Mouse (Mus musculus) sigmoid colon, adult 10 weeks (tissue): ENCODE measurements around the gene Stk11. TPM values are rescaled to one million over a fixed set of nuclear protein-coding genes. Genes with fewer than 3 reads are reported as not detected.

ENCODE experiments used
- polyA plus RNA-seq: library from polyadenylated mRNA; stranded (reverse); fragments of 350-450 nt; fragmentation: Illumina TruSeq; extraction: RNeasy Lipid Tissue Mini Kit (QIAGEN cat#74804); gene quantifications from one replicate; pipeline ENCODE4 v1.2.3, GENCODE M21; 2014; ENCODE audit warnings: low read depth, low replicate concordance

The Stk11 gene
- 6.7 TPM for polyA plus RNA-seq

DNA sequence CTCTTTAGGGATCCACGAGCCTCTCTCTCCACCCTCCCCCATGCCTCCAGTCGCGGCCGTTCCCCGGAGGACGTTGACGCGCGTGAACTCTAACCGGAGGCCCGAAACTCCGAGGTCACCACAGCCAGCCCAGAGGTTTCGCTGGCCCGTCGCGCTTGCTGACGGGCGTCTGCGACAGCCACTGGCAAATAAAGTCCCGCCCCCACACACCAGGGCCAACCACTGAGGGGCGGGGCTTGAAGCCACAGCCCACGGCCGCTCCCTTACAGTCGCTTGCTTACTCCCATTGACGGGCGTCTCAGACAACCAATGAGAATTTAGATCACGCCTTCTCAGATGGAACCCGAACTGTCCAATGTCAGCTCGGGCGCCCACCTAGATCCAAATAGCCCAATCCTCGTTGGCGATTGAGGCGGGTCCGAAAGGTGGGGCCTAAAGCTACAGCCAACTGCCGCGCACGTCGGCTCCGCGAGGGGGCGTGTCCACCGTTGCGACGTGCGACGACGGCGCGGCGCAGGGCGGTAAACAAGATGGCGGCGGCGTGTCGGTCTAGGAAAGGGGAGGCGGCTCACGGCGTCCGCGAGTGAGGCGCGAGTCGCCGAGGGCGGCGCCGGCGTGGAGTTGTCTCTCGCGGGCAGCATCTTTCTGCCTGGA is at the start of gene Stk11:
Gene Stk11 (plus strand): TSS at position 514 of the 654 bp plus-strand sequence.

DNA sequence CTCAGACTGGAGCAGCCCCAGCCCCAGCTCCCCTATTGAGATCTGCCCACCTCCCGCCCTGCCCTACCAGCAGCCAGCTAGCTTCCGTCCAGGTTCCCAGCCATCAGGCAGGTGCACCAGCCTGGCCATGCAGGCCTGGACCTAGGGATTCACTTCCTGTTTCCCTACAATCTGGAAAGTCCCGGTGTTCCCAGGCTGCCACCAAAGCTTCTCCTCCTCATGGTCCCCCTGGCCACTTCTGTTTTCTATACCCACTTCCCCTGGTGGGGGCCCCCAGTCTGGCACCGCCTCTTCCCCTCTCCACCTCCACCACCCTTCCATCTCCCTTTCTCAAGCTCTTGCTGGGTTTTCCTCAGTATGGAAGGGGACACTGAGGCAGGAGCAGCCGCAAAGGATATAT is 10.1 kb upstream of the Stk11 start, which contains the start of gene Sbno2:
Gene Sbno2 (minus strand): TSS at position 112 of the 400 bp plus-strand sequence.

DNA sequence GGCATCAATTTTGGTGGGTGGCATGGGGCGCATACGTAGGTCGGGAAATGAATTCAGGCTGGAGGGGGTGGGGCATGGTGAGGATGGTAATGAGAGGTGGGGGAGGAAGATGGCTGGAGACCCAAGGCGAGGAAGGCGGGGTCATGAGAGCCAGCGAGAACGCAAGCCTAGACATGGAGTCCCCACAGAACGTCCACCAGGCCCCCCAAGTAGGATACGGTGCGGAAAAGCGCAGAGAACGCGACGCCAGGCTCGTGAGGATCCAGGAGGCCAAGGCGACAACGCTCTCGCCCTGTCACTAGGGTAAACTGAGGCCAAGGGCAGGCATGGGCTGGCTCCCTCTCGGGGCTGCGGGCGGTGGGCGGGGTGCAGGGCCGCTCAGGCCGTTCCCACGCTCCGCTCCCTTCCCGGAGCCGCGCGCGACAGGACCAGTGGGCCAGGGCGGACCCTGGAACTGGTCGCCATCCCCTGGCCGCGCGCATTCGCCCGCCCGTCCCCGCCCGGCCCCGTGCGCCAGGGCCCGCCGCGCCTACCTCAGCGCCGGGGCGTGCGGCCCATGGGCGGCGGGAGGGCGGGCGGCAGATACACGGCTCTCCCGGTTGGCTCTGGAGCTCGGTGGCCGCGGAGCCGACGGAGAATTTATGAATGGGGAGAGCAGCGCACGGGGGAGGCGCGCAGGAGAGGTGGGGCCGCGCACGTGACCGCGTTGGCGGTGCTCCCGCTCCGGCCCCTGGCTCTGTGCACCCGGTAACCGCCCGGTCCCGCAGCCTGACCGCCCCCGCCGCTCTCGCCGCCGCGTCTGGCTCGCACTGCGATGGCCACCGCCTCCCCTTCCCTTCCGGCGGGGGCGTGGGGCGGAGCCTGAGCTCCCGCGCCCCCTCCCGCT is 23.2 kb downstream of the Stk11 start, which contains the start of gene Atp5d:
Gene Atp5d (plus strand): TSS at position 80 of the 886 bp plus-strand sequence.

DNA sequence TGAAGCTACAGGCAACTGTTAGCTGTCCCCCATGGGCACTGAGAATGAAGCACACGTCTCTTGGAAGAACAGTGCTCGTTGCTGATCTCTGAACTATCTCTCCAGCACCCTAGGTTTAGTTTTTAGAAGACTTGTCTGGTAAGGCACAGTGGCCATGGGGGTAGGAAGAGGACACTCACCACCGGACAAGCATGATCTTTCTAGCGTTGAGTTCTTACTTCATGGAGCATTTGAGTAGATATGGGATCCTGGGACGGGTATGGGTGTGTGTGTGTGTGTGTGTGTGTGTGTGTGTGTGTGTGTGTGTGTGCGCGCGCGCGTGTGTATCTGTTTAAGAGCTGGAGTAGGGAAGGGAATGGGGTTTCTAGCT is 25.0 kb downstream of the Stk11 start, which contains the start of gene Cbarp:
Gene Cbarp (minus strand): TSS at position 170 of the 370 bp plus-strand sequence.

DNA sequence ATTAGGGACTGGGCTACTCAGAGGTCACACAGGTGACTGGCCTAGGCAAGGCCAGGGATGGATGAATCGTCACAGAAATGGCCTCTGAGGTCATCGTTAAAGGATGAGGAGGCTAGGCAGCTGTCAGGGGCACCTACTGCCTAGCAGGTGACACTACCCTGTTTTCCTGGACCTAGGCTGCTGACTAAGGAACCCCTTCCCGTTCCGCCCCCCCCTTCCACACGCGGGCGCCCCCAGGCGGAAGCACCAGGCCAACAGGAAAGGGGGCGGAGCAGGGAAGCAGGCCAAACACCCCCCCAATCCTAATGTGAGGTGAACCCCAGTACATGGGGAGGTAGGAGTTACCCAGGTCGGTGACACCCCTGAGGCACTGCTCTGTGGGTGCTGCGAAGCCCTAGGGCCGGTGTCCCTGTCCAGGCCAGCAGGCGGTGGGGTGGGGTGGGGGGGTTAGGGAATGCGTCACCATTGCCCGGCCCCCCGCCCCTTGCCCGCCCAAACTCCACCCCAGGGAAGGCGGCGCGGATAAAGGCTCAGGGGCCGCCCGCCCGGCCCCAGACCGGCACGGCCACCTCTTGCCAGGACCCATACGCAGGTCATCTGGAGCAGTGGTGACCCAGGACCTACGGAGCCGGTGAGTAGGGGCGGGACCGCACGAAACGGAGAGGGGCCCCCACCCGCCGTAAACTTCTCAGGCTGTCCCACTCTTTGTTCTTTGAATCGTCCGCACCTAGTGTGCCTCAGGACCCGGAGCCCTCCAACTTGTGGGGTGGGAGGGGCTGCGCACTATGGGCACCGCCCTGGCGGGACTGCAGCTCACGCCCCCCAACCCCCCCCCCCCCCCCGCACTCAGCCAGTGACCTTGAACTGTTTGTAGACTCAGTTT is 32.4 kb downstream of the Stk11 start, which contains the start of gene Midn:
Gene Midn (plus strand): TSS at position 554 of the 883 bp plus-strand sequence.

DNA sequence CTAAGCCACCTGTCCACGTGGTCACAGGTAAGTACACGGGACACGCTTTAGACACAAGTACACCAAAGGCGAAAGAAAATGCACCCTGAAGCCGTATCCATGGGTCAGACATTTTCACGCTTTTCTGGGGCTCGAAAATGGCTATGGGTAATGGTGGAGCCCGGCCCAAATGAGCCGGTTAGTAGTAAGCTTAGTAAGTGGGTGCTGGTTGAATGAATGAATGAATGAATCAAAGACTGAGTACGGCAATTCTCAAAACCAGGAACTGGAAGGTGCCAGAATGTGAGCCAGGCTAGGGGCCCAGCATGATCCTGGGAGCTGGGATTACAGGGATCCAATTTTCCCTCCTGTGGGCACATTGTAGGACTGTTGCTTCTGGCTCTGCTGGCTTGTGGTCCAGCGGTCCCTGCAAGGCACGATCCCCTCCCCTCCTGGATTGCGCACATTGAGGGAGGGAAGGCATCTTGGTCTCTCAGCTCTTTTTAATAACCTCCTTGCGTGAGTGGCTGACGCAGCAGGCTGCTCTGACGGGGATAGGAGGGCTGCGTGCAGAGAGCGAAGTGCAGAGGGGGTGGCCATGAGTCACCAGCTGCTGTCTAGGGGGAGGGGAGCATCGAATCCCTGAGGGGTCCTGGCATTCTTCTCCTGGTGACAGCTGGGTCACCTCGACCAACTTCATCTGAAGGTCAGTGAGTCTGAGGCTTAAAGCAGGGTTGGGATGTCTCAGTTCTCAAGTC is 50.0 kb downstream of the Stk11 start, which contains the start of gene Cirbp:
Gene Cirbp (plus strand): TSS at position 594 of the 737 bp plus-strand sequence.

DNA sequence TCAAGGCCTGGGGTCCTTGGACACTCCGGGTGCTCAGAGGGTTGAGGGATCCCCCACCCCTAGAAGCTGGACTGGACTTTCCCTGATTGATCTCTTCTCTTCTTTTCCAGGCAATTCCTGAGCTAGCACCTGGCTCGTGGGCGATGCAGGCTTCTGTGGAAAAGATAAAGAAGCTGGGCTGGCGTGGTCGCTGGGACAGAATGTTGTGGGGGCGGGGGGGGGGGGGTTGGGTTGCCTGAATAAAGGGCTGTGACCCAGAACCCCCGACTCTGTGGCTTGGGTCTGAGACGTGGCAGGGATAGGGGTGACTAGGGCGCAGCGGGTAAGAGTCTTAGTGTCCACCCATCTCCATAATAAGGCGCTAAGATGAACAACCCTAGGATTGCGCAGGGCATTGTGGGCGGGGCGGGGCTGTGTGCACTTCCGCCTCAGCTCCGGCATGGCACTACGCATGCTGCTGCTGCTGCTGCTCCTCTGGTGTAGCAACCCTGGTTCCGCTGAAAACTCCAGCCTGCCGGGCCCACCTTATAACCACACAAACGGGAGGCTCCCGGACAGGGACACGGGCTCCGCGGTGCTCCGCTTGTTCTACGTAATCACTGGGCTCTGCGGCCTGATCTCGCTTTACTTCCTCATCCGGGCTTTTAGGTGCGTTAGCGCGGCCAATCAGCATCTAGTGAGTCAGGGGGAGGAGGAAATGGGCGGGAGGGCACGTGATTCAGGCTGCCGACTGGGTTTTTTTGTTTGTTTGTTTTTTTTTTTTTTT is 57.1 kb downstream of the Stk11 start, which contains the start of gene 1600002K03Rik:
Gene 1600002K03Rik (plus strand): TSS at position 418 of the 766 bp plus-strand sequence.

DNA sequence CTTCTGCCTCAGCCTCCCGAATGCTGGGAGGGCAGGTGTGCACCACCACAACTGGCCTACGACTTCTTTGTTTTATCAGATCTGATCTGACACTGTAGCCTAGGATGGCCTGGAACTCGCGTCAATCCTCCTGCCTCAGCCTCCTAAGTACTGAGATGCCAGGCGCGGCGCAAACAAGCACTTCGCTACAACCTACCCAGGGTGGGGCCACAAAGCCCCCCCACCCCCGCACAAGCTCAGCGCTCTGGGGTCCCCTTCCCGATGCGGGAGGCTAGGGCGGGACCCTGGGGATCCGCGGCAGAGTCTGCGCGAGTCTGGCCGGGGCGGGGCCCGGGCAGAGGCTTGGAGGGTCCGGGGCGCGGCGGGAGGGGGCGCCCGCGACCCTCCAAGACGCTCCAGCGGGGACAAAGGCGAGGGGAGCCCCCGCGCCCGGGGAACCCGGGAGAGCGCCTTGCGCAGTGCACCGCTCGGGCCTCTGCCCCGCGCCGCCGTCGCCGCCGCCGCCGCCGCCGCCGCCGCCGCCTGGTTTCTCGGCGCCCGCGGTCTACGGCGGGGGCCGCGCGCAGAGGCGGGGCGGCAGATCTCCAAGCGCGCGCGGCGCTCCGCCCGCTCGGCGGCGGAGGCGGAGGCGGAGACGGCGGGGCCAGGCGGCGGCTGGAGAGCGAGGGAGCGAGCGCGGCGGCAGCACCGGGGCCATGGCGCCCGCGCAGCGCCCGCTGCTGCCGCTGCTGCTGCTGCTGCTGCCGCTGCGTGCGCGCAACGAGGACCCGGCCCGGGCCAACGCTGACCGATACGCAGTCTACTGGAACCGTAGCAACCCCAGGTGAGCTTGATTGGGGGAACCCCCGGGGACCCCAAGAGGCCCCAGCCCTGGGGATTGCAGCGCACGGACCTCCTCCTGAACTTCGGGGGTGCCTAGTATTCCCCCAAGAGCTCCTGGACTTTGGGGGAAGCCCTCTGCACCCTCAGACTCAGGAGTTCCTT is 63.8 kb downstream of the Stk11 start, which contains the start of gene Efna2:
Gene Efna2 (plus strand): TSS at position 415 of the 984 bp plus-strand sequence.

Other genes with a start within 250 kb of the Stk11 start
- gene Prtn3, start 241.3 kb upstream of the Stk11 start, polyA plus RNA-seq = not detected
- gene Plppr3, start 241.2 kb upstream of the Stk11 start, polyA plus RNA-seq = not detected
- not detected for gene Elane, start 229.6 kb upstream of the Stk11 start, polyA plus RNA-seq
- 0.88 TPM for gene Cfd, start 224.9 kb upstream of the Stk11 start, polyA plus RNA-seq
- 0.19 TPM for gene Med16, start 206.9 kb upstream of the Stk11 start, polyA plus RNA-seq
- not detected for gene Gm26602, start 204.9 kb upstream of the Stk11 start, polyA plus RNA-seq
- 0.35 TPM for gene Kiss1r, start 198.8 kb upstream of the Stk11 start, polyA plus RNA-seq
- 21.3 TPM for gene R3hdm4, start 194.6 kb upstream of the Stk11 start, polyA plus RNA-seq
- 2.5 TPM for gene Arid3a, start 188.8 kb upstream of the Stk11 start, polyA plus RNA-seq
- 0.79 TPM for gene Wdr18, start 155.7 kb upstream of the Stk11 start, polyA plus RNA-seq
- gene Grin3b, start 145.1 kb upstream of the Stk11 start, polyA plus RNA-seq = not detected
- 0.22 TPM for gene Tmem259, start 131.5 kb upstream of the Stk11 start, polyA plus RNA-seq
- gene Cnn2, start 127.2 kb upstream of the Stk11 start, polyA plus RNA-seq = 4.2 TPM
- gene Abca7, start 119.3 kb upstream of the Stk11 start, polyA plus RNA-seq = 0.41 TPM
- not detected for gene Arhgap45, start 99.2 kb upstream of the Stk11 start, polyA plus RNA-seq
- 0.63 TPM for gene Polr2e, start 76.0 kb upstream of the Stk11 start, polyA plus RNA-seq
- gene Gpx4, start 68.6 kb upstream of the Stk11 start, polyA plus RNA-seq = 21.4 TPM
- 1.6 TPM for gene Sbno2, start 10.2 kb upstream of the Stk11 start, polyA plus RNA-seq
- gene Atp5d, start 22.8 kb downstream of the Stk11 start, polyA plus RNA-seq = 0.50 TPM
- gene Cbarp, start 25.0 kb downstream of the Stk11 start, polyA plus RNA-seq = not detected
- 13.1 TPM for gene Midn, start 32.5 kb downstream of the Stk11 start, polyA plus RNA-seq
- 23.0 TPM for gene Cirbp, start 50.2 kb downstream of the Stk11 start, polyA plus RNA-seq
- not detected for gene 1600002K03Rik, start 57.1 kb downstream of the Stk11 start, polyA plus RNA-seq
- gene Efna2, start 63.7 kb downstream of the Stk11 start, polyA plus RNA-seq = 0.79 TPM
- 4.9 TPM for gene Mum1, start 110.6 kb downstream of the Stk11 start, polyA plus RNA-seq
- 12.8 TPM for gene Ndufs7, start 133.3 kb downstream of the Stk11 start, polyA plus RNA-seq
- not detected for gene Gamt, start 145.2 kb downstream of the Stk11 start, polyA plus RNA-seq
- 27.3 TPM for gene Dazap1, start 145.7 kb downstream of the Stk11 start, polyA plus RNA-seq
- gene Rps15, start 176.7 kb downstream of the Stk11 start, polyA plus RNA-seq = 2.1 TPM
- not detected for gene Apc2, start 180.2 kb downstream of the Stk11 start, polyA plus RNA-seq
- 0.98 TPM for gene 2310011J03Rik, start 204.7 kb downstream of the Stk11 start, polyA plus RNA-seq
- not detected for gene Pcsk4, start 213.7 kb downstream of the Stk11 start, polyA plus RNA-seq
- 0.88 TPM for gene Reep6, start 214.2 kb downstream of the Stk11 start, polyA plus RNA-seq
- gene Adamtsl5, start 232.6 kb downstream of the Stk11 start, polyA plus RNA-seq = 0.57 TPM
- gene Plk5, start 240.7 kb downstream of the Stk11 start, polyA plus RNA-seq = not detected